Comparison of ENCODE assay signal across 8 mouse cellular contexts in genomic region chrX:77795858-77796174, GRCm38 (mm10). TPM values are rescaled to one million over a fixed set of nuclear protein-coding genes. Genes with fewer than 3 reads are reported as not detected.
DNase-seq lines count a peak whose midpoint lies in the region; ATAC-seq and TF ChIP-seq lines count a peak whose summit lies in the region.

No protein-coding gene starts in this region.

- 0 out of 2 replicates have a peak, but pooled peaks cover 4% of the 10 kb centered on the region for H3K9me3 ChIP-seq in forebrain, embryonic 10.5 days
- H3K9me3 ChIP-seq in heart, embryonic 15.5 days (replicated peaks), result no peaks in the 10 kb centered on the region
- H3K9me3 ChIP-seq in liver, embryonic 14.5 days (ENCODE audit: control insufficient read depth, low read length), result no peaks in the 10 kb centered on the region
- H3K9me3 ChIP-seq in stomach, embryonic 15.5 days, result no peaks in the 10 kb centered on the region

- H3K4me1 ChIP-seq in forebrain, embryonic 10.5 days, result peaks cover 10% of the 10 kb centered on the region
- H3K4me1 ChIP-seq in heart, embryonic 15.5 days (replicated peaks), result peaks cover 3% of the 10 kb centered on the region; the same call in 1 of the 2 replicates
- H3K4me1 ChIP-seq in liver, embryonic 14.5 days (replicated peaks; ENCODE audit: control insufficient read depth in 2 of 2, insufficient read depth in 2 of 2, low read length in 1 of 2), result 0 out of 4 replicates have a peak, but pooled peaks cover 0 to 2% of the 10 kb centered on the region in 2 experiments
- no peaks in the 10 kb centered on the region for H3K4me1 ChIP-seq in stomach, embryonic 15.5 days

- H3K4me2 ChIP-seq in heart, embryonic 15.5 days, result peak overlapping the region; percentile 74
- peak overlapping the region; percentile 68 for H3K4me2 ChIP-seq in liver, embryonic 14.5 days (ENCODE audit: low read depth)
- H3K4me2 ChIP-seq in stomach, embryonic 15.5 days, result peak overlapping the region; percentile 58

- no peaks in the 10 kb centered on the region for H3K36me3 ChIP-seq in forebrain, embryonic 10.5 days (replicated peaks)
- H3K36me3 ChIP-seq in heart, embryonic 15.5 days, result no peaks in the 10 kb centered on the region
- no peaks in the 10 kb centered on the region for H3K36me3 ChIP-seq in liver, embryonic 14.5 days (replicated peaks; ENCODE audit: control insufficient read depth, insufficient read depth, low read depth)
- H3K36me3 ChIP-seq in stomach, embryonic 15.5 days, result no peaks in the 10 kb centered on the region

- peak; percentile 87 for ATAC-seq in CD4-positive, CD25-positive, alpha-beta regulatory T cell, adult 4 months
- ATAC-seq in heart, embryonic 15.5 days (replicated peaks; ENCODE audit: insufficient number of reproducible peaks, insufficient read depth, low FRiP score, low read depth), result peak; percentile 93
- peak; percentile 90 for ATAC-seq in liver, embryonic 14.5 days (ENCODE audit: insufficient read depth)
- peak; percentile 92 for ATAC-seq in stomach, embryonic 15.5 days (ENCODE audit: insufficient read depth, low FRiP score, low read depth)

- WGBS in forebrain, embryonic 10.5 days, result 23% methylated on average over 28 of the region's 30 CpGs
- WGBS in heart, embryonic 15.5 days, result 7% methylated on average over 17 of the region's 30 CpGs
- 13% methylated on average over 29 of the region's 30 CpGs for WGBS in liver, embryonic 14.5 days (ENCODE audit: insufficient replicate concordance)
- 22% methylated on average over 28 of the region's 30 CpGs for WGBS in stomach, embryonic 15.5 days

- peak overlapping the region; percentile 84 for H3K27ac ChIP-seq in forebrain, embryonic 10.5 days
- H3K27ac ChIP-seq in heart, embryonic 15.5 days, result peak overlapping the region; percentile 75
- H3K27ac ChIP-seq in liver, embryonic 14.5 days, result no peak overlapping the region
- peak overlapping the region; percentile 78 for H3K27ac ChIP-seq in stomach, embryonic 15.5 days

- DNase-seq in brain, embryonic 18.5 days (ENCODE audit: low read depth, low spot score), result peak; percentile 79
- DNase-seq in forebrain, embryonic 10.5 days (ENCODE audit: extremely low spot score, low spot score), result peak; percentile 79
- DNase-seq in kidney, postnatal 25 days, result peak; percentile 91 to 94
- DNase-seq in liver, embryonic 14.5 days (ENCODE audit: low read depth in 3 of 3, low spot score in 3 of 3), result peak; percentile 51 to 62 (median 51)
- peak; percentile 72 for DNase-seq in neural tube, embryonic 10.5 days (ENCODE audit: extremely low spot score, low spot score)

- H3K4me3 ChIP-seq in forebrain, embryonic 10.5 days, result peak overlapping the region; percentile 65
- peak overlapping the region; percentile 71 for H3K4me3 ChIP-seq in heart, embryonic 15.5 days
- peak overlapping the region; percentile 65 to 69 for H3K4me3 ChIP-seq in liver, embryonic 14.5 days (ENCODE audit: insufficient read depth in 1 of 2, low read depth in 2 of 2, low read length in 2 of 2)
- H3K4me3 ChIP-seq in stomach, embryonic 15.5 days (replicated peaks), result peak overlapping the region; percentile 61

- TF ChIP-seq EP300 in liver, embryonic 14.5 days (IDR thresholded peaks at IDR 0.05; ENCODE audit: low read depth), result no peak

- H3K9ac ChIP-seq in heart, embryonic 15.5 days, result peak overlapping the region; percentile 60
- no peak overlapping the region for H3K9ac ChIP-seq in liver, embryonic 14.5 days (replicated peaks)
- H3K9ac ChIP-seq in stomach, embryonic 15.5 days, result peak overlapping the region; percentile 0; the same call in 1 of the 2 replicates

- no peak for TF ChIP-seq CTCF in liver, embryonic 14.5 days (IDR thresholded peaks at IDR 0.05; ENCODE audit: low read depth)

- H3K27me3 ChIP-seq in forebrain, embryonic 10.5 days (ENCODE audit: poor library complexity, severe bottlenecking), result no peaks in the 10 kb centered on the region
- H3K27me3 ChIP-seq in heart, embryonic 15.5 days, result no peaks in the 10 kb centered on the region
- no peaks in the 10 kb centered on the region for H3K27me3 ChIP-seq in liver, embryonic 14.5 days (ENCODE audit: control insufficient read depth, insufficient read depth, low read length)
- H3K27me3 ChIP-seq in stomach, embryonic 15.5 days (replicated peaks), result no peaks in the 10 kb centered on the region

RNA-seq across cellular contexts. Expression of gene Prkx, which starts 0.3 kb away (rescaled TPM):
- polyA plus RNA-seq in CD4-positive, CD25-positive, alpha-beta regulatory T cell, adult 4 months (2017; shearing (Covaris generic)), result 10 to 100 TPM; 23.0 to 25.3 TPM
- 11.1 TPM in 2 replicates for polyA plus RNA-seq in forebrain, embryonic 10.5 days (2016; fragmentation: Nextera tagmentation; extraction: Ambion mirVana)
- polyA plus RNA-seq in heart, embryonic 15.5 days (2015; fragmentation: Nextera tagmentation; extraction: Ambion mirVana), result 11.9 and 12.2 TPM in 2 replicates
- 0.67 and 0.99 TPM in 2 replicates for polyA plus RNA-seq in liver, embryonic 14.5 days (2012; rRNA removed)
- polyA plus RNA-seq in liver, embryonic 14.5 days (2014; fragmentation: Nextera tagmentation; extraction: Ambion mirVana), result 1.3 TPM in 2 replicates
- 10.3 and 10.5 TPM in 2 replicates for polyA plus RNA-seq in stomach, embryonic 15.5 days (2015; fragmentation: Nextera tagmentation; extraction: Ambion mirVana)

RNA-seq across cellular contexts. Expression of gene Pbsn, which starts 57.6 kb away (rescaled TPM):
- polyA plus RNA-seq in CD4-positive, CD25-positive, alpha-beta regulatory T cell, adult 4 months (2017; shearing (Covaris generic)), result not detected
- not detected in 2 replicates for polyA plus RNA-seq in forebrain, embryonic 10.5 days (2016; fragmentation: Nextera tagmentation; extraction: Ambion mirVana)
- not detected in 2 replicates for polyA plus RNA-seq in heart, embryonic 15.5 days (2015; fragmentation: Nextera tagmentation; extraction: Ambion mirVana)
- polyA plus RNA-seq in liver, embryonic 14.5 days (2012; rRNA removed), result not detected in 2 replicates
- not detected in 2 replicates for polyA plus RNA-seq in liver, embryonic 14.5 days (2014; fragmentation: Nextera tagmentation; extraction: Ambion mirVana)
- polyA plus RNA-seq in stomach, embryonic 15.5 days (2015; fragmentation: Nextera tagmentation; extraction: Ambion mirVana), result not detected in 2 replicates
